Mouse (Mus musculus): ENCODE measurements around the gene Olfr9.
"Not testable (repeated sequence)": the region's sequence is repeated elsewhere in the genome, so short reads cannot be mapped to it uniquely, and the experiment has no call there.

Gene Olfr9

DNA sequence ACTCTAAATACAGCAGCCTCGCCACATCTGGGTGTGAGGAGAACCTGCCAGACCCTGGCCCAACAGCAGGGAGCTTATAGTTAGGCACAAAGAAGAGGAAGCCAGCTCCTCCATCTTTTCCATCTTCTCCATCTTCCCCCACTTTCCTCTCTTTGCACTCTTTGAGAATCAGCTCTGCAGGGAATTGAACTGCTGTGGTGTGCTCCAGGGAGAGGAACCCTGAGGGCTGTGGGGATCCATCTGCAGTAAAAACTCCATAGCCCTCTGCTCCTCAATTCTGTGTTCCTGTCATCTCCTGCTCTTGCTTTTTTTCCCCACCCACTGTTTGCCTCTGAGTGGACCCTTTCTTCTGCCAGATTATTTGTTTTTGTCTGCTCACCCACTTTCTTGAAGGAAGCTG is at the start of gene Olfr9:
Olfr9 (plus strand) TSS at position 301 of the 400 bp plus-strand sequence.
- DNase-seq (ENCODE audit: low spot score), result not testable (repeated sequence)

DNA sequence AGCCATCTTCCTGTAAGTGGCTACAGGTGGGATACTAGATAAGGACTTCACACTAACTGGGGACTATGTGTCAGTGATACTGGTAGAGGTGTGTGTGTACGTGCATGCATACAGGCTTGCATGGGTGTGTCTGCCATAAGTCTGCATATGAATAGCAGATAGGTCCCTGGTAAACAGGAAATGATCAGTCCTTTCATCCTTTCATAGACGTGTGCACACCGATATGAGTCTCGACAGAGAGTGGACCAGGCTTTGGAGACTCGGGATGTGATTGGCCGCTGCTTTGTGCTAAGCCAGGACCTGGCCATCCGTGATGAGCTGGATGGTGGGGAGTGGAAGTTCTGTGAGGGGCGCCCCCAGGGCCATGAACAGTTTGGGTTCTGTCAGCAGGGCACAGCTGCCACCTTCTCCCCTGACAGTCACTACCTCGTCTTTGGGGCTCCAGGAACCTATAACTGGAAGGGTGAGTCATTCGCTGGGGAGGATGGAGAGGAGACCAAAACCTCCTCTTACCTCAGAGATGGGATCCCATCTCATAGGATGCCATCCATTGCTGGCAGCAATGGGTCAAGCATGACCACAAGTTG is 48.7 kb upstream of the Olfr9 start:
- DNase-seq (ENCODE audit: low spot score), result no peak

DNA sequence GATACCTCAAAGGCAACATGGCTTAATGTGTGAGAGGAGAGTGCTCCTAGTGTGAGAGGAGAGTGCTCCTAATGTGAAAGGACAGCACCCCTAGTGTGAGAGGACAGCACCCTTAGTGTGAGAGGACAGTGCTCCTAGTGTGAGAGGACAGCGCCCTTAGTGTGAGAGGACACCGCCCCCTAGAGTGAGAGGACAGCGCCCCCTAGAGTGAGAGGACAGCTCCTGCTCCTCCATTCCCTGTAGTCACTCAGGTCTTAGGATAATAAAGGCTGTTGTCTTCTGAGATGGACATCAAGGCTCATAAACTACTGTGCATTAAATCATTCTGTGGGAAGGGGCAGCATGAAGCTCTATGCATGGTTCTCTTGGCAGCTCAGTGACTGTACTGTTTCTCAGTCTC is 43.6 kb upstream of the Olfr9 start:
- no peak for DNase-seq (ENCODE audit: low spot score)

DNA sequence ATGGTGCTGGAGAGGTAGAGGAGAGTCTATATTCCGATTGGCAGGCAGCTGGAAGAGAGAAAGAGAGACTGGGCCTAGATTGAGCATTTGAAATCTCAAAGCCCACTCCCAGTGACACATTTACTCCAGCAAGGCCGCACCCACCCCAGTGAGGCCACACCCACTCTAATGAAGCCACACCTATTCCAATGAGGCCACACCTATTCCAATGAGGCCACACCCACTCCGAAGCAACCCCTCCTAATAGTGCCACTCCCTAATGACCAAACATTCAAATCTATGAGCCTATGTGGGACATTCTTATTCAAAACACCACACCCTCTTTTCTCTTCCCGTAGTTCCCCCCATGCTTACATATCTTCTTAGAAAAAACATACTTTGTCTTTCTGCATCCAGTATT is 41.7 kb upstream of the Olfr9 start:
- no peak for DNase-seq (ENCODE audit: low spot score)

DNA sequence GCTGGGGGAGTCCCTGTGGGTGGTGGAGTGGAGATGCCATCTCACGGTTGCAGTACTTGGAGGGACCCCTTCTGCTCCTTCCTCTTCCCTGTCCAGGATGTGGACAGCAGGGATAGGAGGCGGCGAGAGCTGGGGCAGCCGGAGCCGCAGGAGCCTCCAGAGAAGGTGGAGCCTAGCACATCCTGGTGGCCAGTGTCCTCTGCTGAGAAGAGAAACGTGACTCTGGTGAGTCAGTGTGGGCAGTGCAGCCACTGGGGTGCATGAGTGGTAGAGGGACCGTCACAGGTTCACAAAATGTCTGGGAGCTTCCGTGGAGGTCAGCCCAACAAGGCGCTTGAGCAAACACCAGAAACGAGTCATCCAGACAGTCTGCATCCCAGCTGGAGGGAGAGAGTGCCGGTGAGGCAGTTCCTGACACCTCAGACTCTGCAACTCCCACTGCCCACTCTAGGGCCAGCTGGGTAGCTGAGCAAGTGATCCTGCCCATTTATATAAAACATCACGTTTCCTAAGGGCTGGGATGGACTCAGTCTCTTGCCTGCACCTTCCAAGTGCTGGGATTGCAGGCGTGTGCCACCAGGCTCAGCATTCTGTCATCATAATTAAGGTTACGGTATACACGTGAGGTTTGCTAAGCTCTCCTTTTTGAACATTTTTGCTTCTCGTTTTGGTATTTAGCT is 38.9 kb upstream of the Olfr9 start:
- DNase-seq (ENCODE audit: low spot score), result no peak

DNA sequence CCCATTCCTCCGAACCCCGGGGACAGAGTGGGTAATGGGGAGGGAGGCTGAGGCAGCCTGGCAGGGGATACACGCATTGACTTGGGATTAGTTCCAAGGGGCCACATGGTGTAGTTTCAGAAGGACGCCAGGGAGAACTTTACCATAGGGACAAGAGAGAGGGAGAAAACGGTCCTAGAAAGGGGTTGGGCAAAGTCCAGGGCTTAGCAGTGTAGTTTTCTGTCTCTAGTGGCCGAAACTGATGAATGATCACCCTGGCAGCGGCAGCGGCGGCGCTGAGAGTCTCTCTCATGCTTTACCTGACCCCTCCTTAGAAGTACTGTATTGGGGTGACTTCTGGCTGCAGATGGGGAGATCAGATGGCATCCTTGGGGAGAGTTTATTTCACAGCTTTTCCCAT is 30.9 kb upstream of the Olfr9 start:
- DNase-seq (ENCODE audit: low spot score), result no peak

DNA sequence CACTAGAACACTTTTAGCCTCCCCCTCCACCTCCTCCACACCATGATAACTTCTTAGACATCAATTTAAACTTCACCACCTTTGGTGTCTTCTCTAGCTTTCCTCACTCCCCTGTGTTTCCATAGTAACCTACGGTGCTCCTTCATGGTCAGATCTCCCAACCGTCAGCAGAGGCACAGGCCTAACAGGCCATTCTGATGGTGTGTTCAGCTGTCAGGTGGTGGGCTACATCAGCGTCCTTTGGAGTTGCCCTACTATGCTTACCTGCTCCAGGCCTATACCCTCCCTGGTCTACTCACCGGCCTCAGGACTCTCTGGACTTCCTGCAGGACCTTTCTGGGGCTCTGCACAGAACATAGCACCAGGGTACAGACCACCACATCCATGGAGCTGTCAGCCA is 29.1 kb upstream of the Olfr9 start:
- DNase-seq (ENCODE audit: low spot score), result no peak

DNA sequence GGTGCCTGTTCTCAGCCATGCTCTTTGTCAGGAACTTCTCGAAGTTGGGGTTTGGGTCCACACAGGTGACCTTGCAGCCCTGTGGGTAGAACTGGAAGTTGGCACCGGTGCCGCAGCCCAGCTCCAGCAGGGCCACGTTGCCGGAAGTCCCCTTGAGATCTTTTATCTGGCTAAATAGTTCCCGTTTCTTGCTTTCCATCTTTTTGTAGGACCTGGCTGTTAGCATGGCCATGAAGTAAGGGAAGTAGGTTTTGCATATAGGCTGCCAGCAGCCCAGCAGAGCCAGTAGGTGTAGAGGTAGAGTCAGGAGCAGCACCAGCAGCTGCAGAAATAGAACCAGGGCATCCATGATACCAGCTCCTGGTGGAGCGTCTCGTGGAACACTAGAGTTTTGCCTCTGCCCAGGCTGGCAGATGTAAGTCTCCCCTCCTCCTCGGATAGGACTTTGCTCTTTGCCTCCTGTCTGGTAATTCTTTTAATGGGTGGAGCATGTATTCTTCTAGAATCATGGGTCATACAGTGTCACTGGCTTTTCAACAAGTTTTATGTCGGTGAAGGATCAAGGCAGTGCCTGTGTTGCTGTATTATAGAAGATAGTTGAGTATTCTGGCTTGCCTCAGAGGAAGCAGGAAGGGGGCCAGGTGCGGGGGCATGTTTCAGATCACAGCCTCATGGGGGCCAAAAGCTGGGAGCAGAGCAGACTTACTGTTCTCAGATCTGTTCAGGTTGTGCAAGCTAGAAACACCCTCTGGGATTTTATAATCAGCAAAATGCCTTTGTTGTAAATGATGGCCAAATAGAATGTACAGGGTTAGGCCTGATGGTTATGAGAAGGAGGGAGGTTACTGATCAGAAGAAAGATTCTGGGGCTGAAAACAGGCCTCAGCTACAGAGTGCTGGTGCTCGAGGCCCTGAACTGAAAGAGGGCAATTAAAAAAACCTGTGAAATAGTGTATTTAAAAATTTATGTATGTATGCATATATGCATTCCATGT is 28.3 kb upstream of the Olfr9 start, which contains the start of gene Mettl7b:
Mettl7b (minus strand) TSS at position 399 of the 995 bp plus-strand sequence.
- DNase-seq (ENCODE audit: low spot score), result no peak

DNA sequence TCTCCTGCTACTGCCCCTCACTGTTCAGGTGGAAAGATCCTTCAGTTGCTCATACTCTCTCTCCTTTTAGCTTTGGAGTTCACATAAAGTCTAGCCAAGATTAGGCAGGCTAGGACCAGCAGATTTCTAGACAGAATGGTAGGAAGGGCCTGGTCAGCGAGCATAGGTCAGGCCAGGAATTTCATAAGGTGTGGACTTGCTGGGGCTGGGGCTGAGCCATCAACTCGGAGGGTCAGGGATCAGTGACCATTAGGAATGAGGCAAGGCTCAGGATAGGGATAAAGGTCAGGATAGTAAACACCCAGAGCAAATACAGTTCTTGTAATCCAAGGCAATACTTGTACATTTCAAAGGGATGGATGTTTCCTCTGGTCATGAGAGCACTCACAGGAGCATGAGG is 24.3 kb upstream of the Olfr9 start:
- DNase-seq (ENCODE audit: low spot score), result no peak

DNA sequence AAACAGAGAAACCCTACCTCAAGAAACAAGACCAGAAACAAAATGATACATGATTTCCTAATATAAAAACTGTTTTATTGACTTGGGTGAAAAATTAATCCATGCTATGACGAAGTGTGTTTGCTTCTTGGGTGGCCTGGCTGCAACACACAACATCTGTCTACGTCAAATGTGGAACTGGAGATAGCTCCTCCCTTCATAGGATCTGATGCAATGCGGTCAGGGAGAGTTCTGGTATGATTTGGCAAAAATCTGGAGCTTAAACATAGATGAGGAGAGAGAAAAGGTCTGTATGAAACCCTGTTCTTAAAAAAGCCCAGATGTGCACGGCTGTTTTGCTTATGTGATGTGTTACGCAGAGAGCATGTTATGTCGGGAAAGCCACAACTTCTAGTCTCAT is 23.4 kb upstream of the Olfr9 start:
- no peak for DNase-seq (ENCODE audit: low spot score)

DNA sequence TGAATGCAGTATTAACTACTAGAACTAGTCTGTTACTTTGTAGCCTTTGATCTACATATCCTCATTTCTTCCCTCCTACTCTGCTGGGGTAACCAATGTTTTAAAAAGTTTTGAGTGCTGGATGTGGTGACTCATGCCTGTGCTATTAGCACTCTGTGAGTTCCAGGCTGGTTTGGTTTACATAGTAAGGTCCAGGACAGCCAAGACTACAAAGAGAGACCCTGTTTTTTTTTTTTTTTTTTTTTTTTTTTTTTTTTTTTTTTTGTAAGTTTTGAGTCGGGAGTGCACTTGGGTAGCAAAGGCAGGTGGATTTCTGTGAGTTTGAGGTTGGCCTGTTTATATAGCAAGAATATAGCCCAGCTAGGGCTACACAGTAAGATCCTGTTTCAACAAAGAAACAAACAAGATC is 20.9 kb upstream of the Olfr9 start:
- DNase-seq (ENCODE audit: low spot score), result no peak

DNA sequence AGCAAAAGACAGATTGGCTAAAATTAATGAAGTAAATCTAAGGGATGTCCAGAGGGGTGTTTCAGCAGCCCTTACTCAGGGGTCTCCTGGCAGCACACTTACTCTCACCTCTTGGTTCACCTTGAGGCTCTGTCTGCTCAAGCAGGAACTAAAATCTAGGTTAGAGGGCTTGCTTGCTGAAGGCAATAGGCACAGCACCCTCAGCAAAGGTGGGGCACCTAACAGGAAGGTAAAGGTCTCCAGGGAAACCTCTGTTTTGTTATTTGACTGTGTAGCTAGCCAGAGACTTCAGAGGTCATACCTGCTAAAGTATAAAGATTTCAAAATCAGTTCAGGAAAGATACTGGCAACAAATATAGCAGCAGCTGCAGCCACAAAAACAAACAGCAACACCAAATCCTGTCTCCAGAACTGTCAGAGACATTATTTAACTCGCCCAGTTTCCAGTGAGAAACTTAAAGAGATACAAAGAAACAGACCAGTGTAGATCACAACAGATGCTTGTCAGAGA is 18.4 kb upstream of the Olfr9 start:
- no peak for DNase-seq (ENCODE audit: low spot score)

DNA sequence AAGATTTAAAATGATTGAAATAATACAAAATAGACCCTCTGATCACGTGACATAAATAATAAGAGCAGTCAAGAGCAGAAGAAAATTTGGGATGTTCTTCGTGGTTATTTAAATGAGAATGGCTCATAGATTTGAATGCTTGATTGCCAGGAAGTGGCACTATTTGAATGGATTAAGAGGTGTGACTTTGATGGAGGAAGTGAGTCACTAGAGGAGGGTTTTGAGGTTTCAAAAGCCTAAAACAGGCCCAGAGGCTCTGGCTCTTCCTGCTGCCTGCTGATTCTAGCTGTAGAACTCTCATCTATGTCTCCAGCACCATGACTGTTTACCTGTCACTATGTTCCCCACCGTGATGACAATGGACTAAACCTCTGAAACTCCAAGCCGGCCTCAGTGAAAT is 16.4 kb upstream of the Olfr9 start:
- DNase-seq (ENCODE audit: low spot score), result no peak

DNA sequence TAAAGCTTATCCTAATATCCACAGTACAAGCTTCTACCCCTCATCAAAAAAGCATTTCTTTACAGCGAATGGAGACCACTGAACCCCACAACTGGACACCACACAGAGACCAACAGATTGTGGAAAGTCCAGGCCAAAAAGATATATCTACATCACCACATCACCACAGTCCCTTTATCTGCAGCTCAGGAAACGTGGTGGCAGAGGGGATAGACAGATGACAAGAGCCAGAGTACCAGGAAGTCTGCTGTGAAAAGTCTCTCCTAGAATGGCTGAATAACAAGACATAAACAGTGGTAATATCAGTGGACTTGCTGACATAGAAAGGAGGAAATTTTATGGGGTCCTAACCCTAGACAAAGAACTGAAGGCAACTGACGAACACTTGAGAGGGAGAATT is 12.8 kb upstream of the Olfr9 start:
- DNase-seq (ENCODE audit: low spot score), result no peak

DNA sequence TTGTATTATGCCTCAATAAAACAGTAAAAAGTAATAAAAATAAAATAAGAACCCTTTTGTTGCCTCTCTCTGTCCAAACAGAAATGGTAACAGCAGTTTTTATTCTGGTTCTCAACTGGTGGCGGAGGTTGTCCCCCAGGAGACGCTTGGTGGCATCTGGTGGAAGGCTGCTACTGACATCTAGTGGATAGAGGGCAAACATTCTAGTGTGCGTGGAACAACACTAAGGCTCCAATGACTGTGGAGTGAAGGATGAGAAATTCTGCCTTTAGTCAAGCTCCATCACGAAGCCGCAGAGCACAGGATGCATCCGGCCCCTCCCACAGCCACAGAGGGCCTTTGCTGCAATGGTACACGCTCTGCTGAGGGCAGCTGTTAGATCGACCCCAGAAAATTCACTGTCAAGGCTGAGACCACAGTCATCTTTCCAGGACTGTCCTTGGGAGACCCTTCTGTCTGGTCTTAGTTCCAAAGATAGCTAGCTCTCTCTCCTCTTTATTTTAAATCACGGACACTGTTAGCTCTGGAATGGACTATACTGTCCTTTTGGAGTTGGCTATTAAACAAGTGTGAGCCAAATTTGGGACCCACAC is 11.6 kb upstream of the Olfr9 start:
- DNase-seq (ENCODE audit: low spot score), result peak; percentile 39

DNA sequence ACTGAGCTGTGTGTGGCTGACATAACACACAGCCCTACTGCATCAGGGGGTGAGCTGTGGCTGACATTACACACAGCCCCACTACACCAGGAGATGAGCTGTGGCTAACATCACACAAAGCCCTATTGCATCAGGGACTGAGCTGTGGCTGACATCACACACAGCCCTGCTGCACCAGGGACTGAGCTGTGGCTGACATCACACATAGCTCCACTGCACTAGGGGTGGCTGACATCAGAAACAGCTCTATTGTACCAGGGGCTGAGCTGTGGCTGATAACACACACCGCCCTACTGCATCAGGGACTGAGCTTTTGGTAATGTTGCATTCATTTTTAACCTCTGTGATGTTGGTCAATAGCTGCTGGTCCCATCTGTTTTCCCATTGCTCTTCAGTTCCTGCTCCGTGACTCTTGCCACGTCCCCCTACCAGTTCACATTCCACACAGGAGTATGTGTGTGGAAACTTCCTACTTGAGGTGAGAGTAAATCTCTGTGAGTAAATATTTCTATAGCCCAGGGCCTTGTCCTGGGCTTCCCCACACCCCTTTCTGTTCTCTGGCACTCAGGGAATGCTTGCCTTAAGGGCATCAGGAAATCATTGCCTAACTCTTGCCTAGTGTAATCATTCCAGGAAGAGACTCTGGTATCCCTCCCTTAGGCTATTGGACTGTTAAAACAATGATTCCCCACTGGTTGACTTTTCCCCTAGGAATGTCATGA is 8.4 kb upstream of the Olfr9 start:
- DNase-seq (ENCODE audit: low spot score), result no peak

DNA sequence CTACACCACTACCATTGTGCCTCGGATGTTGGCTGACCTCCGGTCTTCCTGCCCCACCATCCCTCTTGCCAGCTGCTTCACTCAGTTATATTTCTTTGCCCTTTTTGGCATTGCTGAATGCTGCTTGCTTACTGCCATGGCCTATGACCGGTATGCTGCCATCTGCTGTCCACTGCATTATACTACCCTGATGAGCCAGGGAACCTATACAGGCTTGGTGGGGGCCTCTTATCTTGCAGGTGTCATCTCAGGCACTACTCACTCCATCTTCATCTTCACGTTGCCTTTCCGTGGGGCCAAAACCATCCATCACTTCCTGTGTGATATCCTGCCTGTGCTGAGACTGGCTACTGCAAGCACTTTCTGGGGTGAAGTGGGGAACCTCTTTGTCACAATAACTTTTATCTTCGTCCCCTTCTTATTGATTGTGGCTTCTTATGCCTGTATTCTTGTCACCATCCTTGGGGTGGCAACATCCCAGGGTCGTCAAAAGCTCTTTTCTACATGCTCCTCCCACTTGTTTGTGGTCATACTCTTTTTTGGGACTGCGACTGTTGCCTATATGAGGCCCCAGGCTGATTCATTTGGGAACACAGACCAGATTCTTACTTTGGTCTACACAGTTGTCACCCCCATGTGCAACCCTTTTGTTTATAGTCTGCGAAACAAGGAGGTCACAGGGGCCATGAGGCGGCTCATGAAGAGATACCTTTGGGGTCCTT is 1.1 kb downstream of the Olfr9 start:
- DNase-seq (ENCODE audit: low spot score), result not testable (repeated sequence)

DNA sequence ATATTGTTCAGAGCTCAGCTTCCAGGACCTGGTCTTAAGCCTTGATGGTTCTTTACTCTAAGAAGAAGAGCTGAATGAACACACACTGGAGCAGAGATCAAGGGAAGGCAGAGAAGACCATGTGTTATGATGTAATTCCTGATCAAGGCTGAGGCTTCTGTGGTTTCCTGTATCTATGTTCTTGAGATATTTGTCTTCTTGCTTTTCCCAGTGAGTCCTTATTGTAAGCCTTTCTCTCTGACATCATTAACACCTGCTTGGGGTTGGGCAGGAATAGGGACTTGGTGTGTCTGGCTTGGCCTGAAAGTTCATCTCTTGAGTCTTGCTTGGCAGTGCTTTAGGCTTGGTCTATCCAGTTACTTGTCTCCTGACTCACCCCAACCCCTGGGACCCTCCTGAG is 1.8 kb downstream of the Olfr9 start:
- no peak for DNase-seq (ENCODE audit: low spot score)

DNA sequence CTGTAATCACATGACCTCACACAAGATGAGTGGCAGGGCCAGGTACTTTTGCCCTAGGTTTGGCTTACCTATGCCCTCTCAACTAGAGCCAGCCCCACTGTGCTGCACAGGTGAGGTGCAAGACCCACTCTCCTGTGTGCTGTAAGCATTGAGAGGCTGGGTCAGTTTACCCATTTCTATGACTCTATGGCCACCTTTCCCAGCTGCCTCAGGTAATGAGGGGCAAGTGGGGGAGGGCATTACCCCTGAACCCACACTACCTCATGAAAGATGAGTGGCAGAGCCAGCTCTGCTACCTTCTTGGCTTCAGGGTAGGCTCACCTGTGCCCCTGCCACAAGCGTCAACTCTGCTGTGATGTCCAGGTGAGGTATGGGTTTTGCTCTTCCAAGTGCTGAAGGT is 6.6 kb downstream of the Olfr9 start:
- DNase-seq (ENCODE audit: low spot score), result no peak

DNA sequence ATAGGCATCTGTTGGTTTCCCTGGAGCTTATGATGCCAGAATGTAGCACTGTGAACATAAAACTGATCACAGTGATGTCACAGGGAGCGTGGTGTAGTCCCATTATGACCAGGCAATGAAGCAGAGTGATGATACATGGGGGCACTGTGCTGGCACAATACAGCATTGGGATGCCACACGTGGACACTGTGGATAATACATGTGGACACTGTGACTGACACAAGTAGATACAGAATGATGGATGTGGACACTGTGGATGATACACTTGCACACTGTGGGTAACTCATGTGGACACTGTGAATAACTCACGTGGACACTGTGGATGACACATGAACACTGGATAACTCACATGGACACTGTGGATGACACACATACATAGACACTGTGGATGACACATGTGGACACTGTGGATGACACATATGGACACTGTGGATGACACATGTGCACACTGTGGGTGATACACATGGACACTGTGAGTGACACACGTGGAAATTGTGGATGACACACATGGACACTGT is 7.4 kb downstream of the Olfr9 start:
- DNase-seq (ENCODE audit: low spot score), result no peak
